Mouse (Mus musculus) ES-Bruce4 (cell line): ENCODE measurements around the gene Glb1.

Source experiments
- CTCF ChIP-seq: IDR thresholded peaks from one replicate; pipeline ENCODE4 v1.8.1; 2011; ENCODE audit warnings: low read depth, low read length
- EP300 ChIP-seq: IDR thresholded peaks from 2 replicates; pipeline ENCODE4 v1.6.1; 2011; ENCODE audit warnings: low read depth, low read length; ENCODE audit not compliant: insufficient read depth
- POLR2A ChIP-seq: IDR thresholded peaks from one replicate; pipeline ENCODE4 v1.8.1; 2011; ENCODE audit warnings: low read length; ENCODE audit not compliant: insufficient read depth

GRCm38 (mm10) chr9:114375276-114375962 is 25.5 kb upstream of the Glb1 start:
- TF ChIP-seq CTCF, result no peak
- no peak for TF ChIP-seq POLR2A
- no peak for TF ChIP-seq EP300
